ENCODE assay signal across 9 mouse cellular contexts in genomic region chr11:32181973-32182868, GRCm38 (mm10). TPM values are rescaled to one million over a fixed set of nuclear protein-coding genes. Genes with fewer than 3 reads are reported as not detected.
DNase-seq lines count a peak whose midpoint lies in the region; ATAC-seq lines count a peak whose summit lies in the region.
"Had no signal": no experiment of that assay in that cellular context is flagged by ENCODE, and none has a peak within 500 bp of the region (broad histone marks: within the 10 kb centered on the region; RNA-seq: fewer than 3 reads in every experiment).

No protein-coding gene starts in this region.

- H3K27ac ChIP-seq in kidney, embryonic 16.5 days (ENCODE audit: low read length), result no peak overlapping the region
- no peak overlapping the region for H3K27ac ChIP-seq in intestine, embryonic 16.5 days (ENCODE audit: low read length)
- H3K27ac ChIP-seq in midbrain, embryonic 16.5 days (ENCODE audit: low read length), result no peak overlapping the region

- DNase-seq in kidney, adult 11 months, result peak; percentile 57
- DNase-seq in gastrocnemius, adult 8-10 months (ENCODE audit: low spot score in 2 of 2), result peak; percentile 64 to 71
- DNase-seq in left cerebral cortex, postnatal 14 days (ENCODE audit: low spot score in 2 of 2), result peak; percentile 92 to 93
- peak; percentile 25 to 73 for DNase-seq in spleen, adult 18-20 months

- no peaks in the 10 kb centered on the region for H3K36me3 ChIP-seq in kidney, embryonic 16.5 days (ENCODE audit: insufficient read depth, low read length)
- no peaks in the 10 kb centered on the region for H3K36me3 ChIP-seq in intestine, embryonic 16.5 days (ENCODE audit: control insufficient read depth, insufficient read depth, low read length)
- no peaks in the 10 kb centered on the region for H3K36me3 ChIP-seq in midbrain, embryonic 16.5 days (ENCODE audit: control insufficient read depth, insufficient read depth, low read length)

- no peak overlapping the region for H3K4me3 ChIP-seq in kidney, embryonic 16.5 days (ENCODE audit: low read length)
- H3K4me3 ChIP-seq in intestine, embryonic 16.5 days (ENCODE audit: low read length), result no peak overlapping the region
- no peak overlapping the region for H3K4me3 ChIP-seq in midbrain, embryonic 16.5 days (ENCODE audit: low read depth, low read length)
- H3K4me3 ChIP-seq: myocyte had no signal

- intact Hi-C loops in left cerebral cortex, postnatal 14 days (cut with DNase I), result loop anchor here (2.0 to 5.0 kb wide), 2 partner anchors 57 to 140 kb away; no protein-coding TSS in a partner anchor

- 0 out of 2 replicates have a peak, but pooled peaks cover 1% of the 10 kb centered on the region for H3K9me3 ChIP-seq in kidney, embryonic 16.5 days (ENCODE audit: low read length)
- H3K9me3 ChIP-seq in intestine, embryonic 16.5 days (ENCODE audit: control insufficient read depth, low read length), result no peaks in the 10 kb centered on the region
- H3K9me3 ChIP-seq in midbrain, embryonic 16.5 days (replicated peaks; ENCODE audit: control insufficient read depth, low read length, poor library complexity, severe bottlenecking), result peaks cover 2% of the 10 kb centered on the region; the same call in 1 of the 2 replicates

- 0 out of 2 replicates have a peak, but pooled peaks cover 3% of the 10 kb centered on the region for H3K27me3 ChIP-seq in kidney, embryonic 16.5 days (ENCODE audit: insufficient read depth, low read length)
- no peaks in the 10 kb centered on the region for H3K27me3 ChIP-seq in intestine, embryonic 16.5 days (replicated peaks; ENCODE audit: control insufficient read depth, insufficient read depth, low read length)
- no peaks in the 10 kb centered on the region for H3K27me3 ChIP-seq in midbrain, embryonic 16.5 days (ENCODE audit: control insufficient read depth, insufficient read depth, low read depth, low read length)

- 48% methylated on average over 25 of the region's 25 CpGs for WGBS in kidney, embryonic 16.5 days
- 46% methylated on average over 24 of the region's 25 CpGs for WGBS in intestine, embryonic 16.5 days
- WGBS in midbrain, embryonic 16.5 days, result 49% methylated on average over 24 of the region's 25 CpGs

- H3K4me2 ChIP-seq in kidney, embryonic 16.5 days (replicated peaks; ENCODE audit: low read depth, low read length), result no peak overlapping the region
- no peak overlapping the region for H3K4me2 ChIP-seq in intestine, embryonic 16.5 days (ENCODE audit: low read depth, low read length)
- H3K4me2 ChIP-seq in midbrain, embryonic 16.5 days (ENCODE audit: low read length), result peak overlapping the region; percentile 31; the same call in 1 of the 2 replicates

- no peaks in the 10 kb centered on the region for H3K4me1 ChIP-seq in kidney, embryonic 16.5 days (ENCODE audit: insufficient read depth, low read length)
- H3K4me1 ChIP-seq in intestine, embryonic 16.5 days (ENCODE audit: control insufficient read depth, insufficient read depth, low read length), result no peaks in the 10 kb centered on the region
- no peaks in the 10 kb centered on the region for H3K4me1 ChIP-seq in midbrain, embryonic 16.5 days (ENCODE audit: control insufficient read depth, insufficient read depth, low read length)

- ATAC-seq in kidney, embryonic 16.5 days (ENCODE audit: low FRiP score, low TSS enrichment), result no peak
- peak; percentile 79; the same call in 1 of the 2 replicates for ATAC-seq in common myeloid progenitor, adult 5-6 weeks (replicated peaks; ENCODE audit: low read depth, poor library complexity, severe bottlenecking)
- ATAC-seq in intestine, embryonic 16.5 days, result peak; percentile 59
- ATAC-seq in midbrain, embryonic 16.5 days, result peak; percentile 72; the same call in 1 of the 2 replicates

- no peak overlapping the region for H3K9ac ChIP-seq in kidney, embryonic 16.5 days (replicated peaks; ENCODE audit: low read length)
- H3K9ac ChIP-seq in intestine, embryonic 16.5 days (ENCODE audit: low read depth, low read length), result no peak overlapping the region
- H3K9ac ChIP-seq in midbrain, embryonic 16.5 days (ENCODE audit: low read depth, low read length), result no peak overlapping the region

RNA-seq across cellular contexts. Expression of gene Il9r, which starts 17.9 kb away (rescaled TPM):
- polyA plus RNA-seq in kidney, embryonic 16.5 days (2015; fragmentation: Nextera tagmentation; extraction: Ambion mirVana), result 0.04 TPM in 1 of 2 replicates, not detected in the other
- not detected in 2 replicates for total RNA-seq in common myeloid progenitor, adult 5-6 weeks (2017)
- under 1 TPM in 1 of 4 experiments, not detected in 3; 0.29 TPM for total RNA-seq in gastrocnemius, adult 8-10 months (2022)
- 0.02 and 0.11 TPM in 2 replicates for polyA plus RNA-seq in intestine, embryonic 16.5 days (2015; fragmentation: Nextera tagmentation; extraction: Ambion mirVana)
- not detected for total RNA-seq in left cerebral cortex, postnatal 14 days (2021)
- not detected in 2 replicates for polyA plus RNA-seq in midbrain, embryonic 16.5 days (2015; fragmentation: Nextera tagmentation; extraction: Ambion mirVana)

RNA-seq across cellular contexts. Expression of gene Snrnp25, which starts 23.0 kb away (rescaled TPM):
- polyA plus RNA-seq in kidney, embryonic 16.5 days (2015; fragmentation: Nextera tagmentation; extraction: Ambion mirVana), result 56.6 and 61.1 TPM in 2 replicates
- total RNA-seq in common myeloid progenitor, adult 5-6 weeks (2017), result 33.8 and 59.5 TPM in 2 replicates
- 10 to 100 TPM in 2 of 4 experiments, 1 to 10 TPM in 2; 9.4 to 12.5 (median 10.0) TPM for total RNA-seq in gastrocnemius, adult 8-10 months (2022)
- polyA plus RNA-seq in intestine, embryonic 16.5 days (2015; fragmentation: Nextera tagmentation; extraction: Ambion mirVana), result 40.7 and 45.6 TPM in 2 replicates
- 10 to 100 TPM; 24.9 to 26.2 TPM for total RNA-seq in left cerebral cortex, postnatal 14 days (2021)
- polyA plus RNA-seq in midbrain, embryonic 16.5 days (2015; fragmentation: Nextera tagmentation; extraction: Ambion mirVana), result 37.2 and 41.2 TPM in 2 replicates

RNA-seq across cellular contexts. Expression of gene Rhbdf1, which starts 39.9 kb away (rescaled TPM):
- 61.9 and 62.1 TPM in 2 replicates for polyA plus RNA-seq in kidney, embryonic 16.5 days (2015; fragmentation: Nextera tagmentation; extraction: Ambion mirVana)
- 0.32 and 2.0 TPM in 2 replicates for total RNA-seq in common myeloid progenitor, adult 5-6 weeks (2017)
- 10 to 100 TPM; 13.0 to 16.3 (median 14.4) TPM for total RNA-seq in gastrocnemius, adult 8-10 months (2022)
- polyA plus RNA-seq in intestine, embryonic 16.5 days (2015; fragmentation: Nextera tagmentation; extraction: Ambion mirVana), result 50.3 and 51.5 TPM in 2 replicates
- 10 to 100 TPM; 16.5 to 18.0 TPM for total RNA-seq in left cerebral cortex, postnatal 14 days (2021)
- polyA plus RNA-seq in midbrain, embryonic 16.5 days (2015; fragmentation: Nextera tagmentation; extraction: Ambion mirVana), result 18.5 and 24.0 TPM in 2 replicates

RNA-seq across cellular contexts. Expression of gene Mpg, which starts 44.1 kb away (rescaled TPM):
- 38.3 and 42.4 TPM in 2 replicates for polyA plus RNA-seq in kidney, embryonic 16.5 days (2015; fragmentation: Nextera tagmentation; extraction: Ambion mirVana)
- total RNA-seq in common myeloid progenitor, adult 5-6 weeks (2017), result 3.2 and 5.3 TPM in 2 replicates
- 1 to 10 TPM; 3.9 to 5.9 (median 4.8) TPM for total RNA-seq in gastrocnemius, adult 8-10 months (2022)
- 32.6 and 33.8 TPM in 2 replicates for polyA plus RNA-seq in intestine, embryonic 16.5 days (2015; fragmentation: Nextera tagmentation; extraction: Ambion mirVana)
- total RNA-seq in left cerebral cortex, postnatal 14 days (2021), result 10 to 100 TPM; 18.7 to 20.5 TPM
- polyA plus RNA-seq in midbrain, embryonic 16.5 days (2015; fragmentation: Nextera tagmentation; extraction: Ambion mirVana), result 36.1 and 41.7 TPM in 2 replicates
